Mouse (Mus musculus): ENCODE measurements around the gene Hmcn1.

The Hmcn1 gene

GRCm38 (mm10) chr1:150748783-150749182, 244.5 kb downstream of the Hmcn1 start:
- in situ Hi-C loops (cut with MboI; ENCODE audit: low pct_unique_long_range_greater_than_20kb in 1 of 2, low sequenced_read_pairs in 2 of 2, unreplicated experiment in 1 of 2) = no loop called here

DNA sequence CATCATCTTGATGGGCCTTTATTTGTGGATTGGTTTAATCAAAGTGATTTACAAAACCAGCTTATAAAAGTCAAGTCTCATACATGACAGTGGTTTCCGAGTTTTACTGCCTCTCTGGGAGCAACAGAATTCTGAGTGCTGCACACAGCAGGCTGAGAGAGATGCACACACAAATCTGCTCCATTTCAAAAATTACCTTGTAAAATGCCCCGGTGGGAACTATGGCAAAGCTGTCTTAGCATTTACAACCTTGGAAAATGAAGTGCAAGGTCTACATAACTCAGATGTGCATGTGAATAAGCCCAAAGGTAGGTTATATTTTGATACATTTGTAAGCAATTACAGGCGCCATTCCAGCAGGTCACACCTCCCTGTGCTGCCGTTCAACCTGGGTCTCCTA, 245.5 kb downstream of the Hmcn1 start:
- in situ Hi-C loops (cut with MboI; ENCODE audit: low pct_unique_long_range_greater_than_20kb in 1 of 2, low sequenced_read_pairs in 2 of 2, unreplicated experiment in 1 of 2) = no loop called here

GRCm38 (mm10) chr1:150743097-150743843, 250.0 kb downstream of the Hmcn1 start:
- in situ Hi-C loops (cut with MboI; ENCODE audit: low pct_unique_long_range_greater_than_20kb in 1 of 2, low sequenced_read_pairs in 2 of 2, unreplicated experiment in 1 of 2) = no loop called here

- in situ Hi-C loops (cut with MboI; ENCODE audit: low pct_unique_long_range_greater_than_20kb in 1 of 2, low sequenced_read_pairs in 2 of 2, unreplicated experiment in 1 of 2) = no loop called here
Observed at GRCm38 (mm10) chr1:150742376-150743087, 250.7 kb downstream of the Hmcn1 start.

- in situ Hi-C loops (cut with MboI; ENCODE audit: low pct_unique_long_range_greater_than_20kb in 1 of 2, low sequenced_read_pairs in 2 of 2, unreplicated experiment in 1 of 2) = no loop called here
Observed at GRCm38 (mm10) chr1:150711438-150711837, 281.8 kb downstream of the Hmcn1 start.

GRCm38 (mm10) chr1:150706502-150706901, 286.7 kb downstream of the Hmcn1 start:
- in situ Hi-C loops (cut with MboI; ENCODE audit: low pct_unique_long_range_greater_than_20kb in 1 of 2, low sequenced_read_pairs in 2 of 2, unreplicated experiment in 1 of 2) = no loop called here

- in situ Hi-C loops (cut with MboI; ENCODE audit: low pct_unique_long_range_greater_than_20kb in 1 of 2, low sequenced_read_pairs in 2 of 2, unreplicated experiment in 1 of 2) = no loop called here
Observed at GRCm38 (mm10) chr1:150697749-150698148, 295.5 kb downstream of the Hmcn1 start.

DNA sequence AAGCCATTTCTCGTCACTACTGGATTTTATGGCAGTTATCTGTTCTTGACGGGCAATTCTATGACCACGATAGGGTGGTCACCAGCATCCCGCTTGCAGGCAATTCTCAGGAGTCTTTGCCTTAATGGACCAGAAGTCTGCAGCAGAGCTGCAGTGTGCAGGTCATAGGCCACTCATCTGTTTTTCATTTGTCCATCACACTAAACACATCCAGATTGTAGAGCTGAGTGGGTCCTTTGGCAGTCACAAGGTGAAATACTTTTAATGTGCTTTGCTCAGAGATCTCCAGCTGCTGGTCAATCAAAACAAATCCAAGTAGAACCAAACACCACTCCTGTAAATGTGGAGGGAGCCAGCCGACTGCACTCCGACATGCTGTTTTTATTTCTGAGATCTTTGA, 311.2 kb downstream of the Hmcn1 start:
- in situ Hi-C loops (cut with MboI; ENCODE audit: low pct_unique_long_range_greater_than_20kb in 1 of 2, low sequenced_read_pairs in 2 of 2, unreplicated experiment in 1 of 2) = no loop called here

- in situ Hi-C loops (cut with MboI; ENCODE audit: low pct_unique_long_range_greater_than_20kb in 1 of 2, low sequenced_read_pairs in 2 of 2, unreplicated experiment in 1 of 2) = no loop called here
Observed at GRCm38 (mm10) chr1:150681433-150681832, 311.8 kb downstream of the Hmcn1 start.

DNA sequence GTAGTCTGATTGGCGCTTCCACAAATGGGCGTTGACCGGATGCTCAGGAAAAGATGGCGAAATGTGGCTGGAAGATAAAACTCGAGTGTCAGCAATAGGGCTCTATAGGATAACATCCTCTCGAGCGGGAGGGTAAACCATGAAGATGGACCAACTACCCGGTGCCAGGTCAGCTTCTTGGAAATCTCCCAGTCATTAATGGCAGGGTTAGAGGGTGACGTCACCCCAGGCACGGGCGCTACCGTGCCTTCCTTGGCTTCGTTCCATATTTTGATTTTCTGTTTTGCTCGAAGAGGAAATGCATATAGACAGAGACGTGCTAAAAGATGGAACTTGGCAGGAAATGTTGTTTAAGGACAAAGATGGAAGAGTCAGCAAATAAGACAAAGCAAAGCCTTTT, 312.2 kb downstream of the Hmcn1 start:
- in situ Hi-C loops (cut with MboI; ENCODE audit: low pct_unique_long_range_greater_than_20kb in 1 of 2, low sequenced_read_pairs in 2 of 2, unreplicated experiment in 1 of 2) = no loop called here

DNA sequence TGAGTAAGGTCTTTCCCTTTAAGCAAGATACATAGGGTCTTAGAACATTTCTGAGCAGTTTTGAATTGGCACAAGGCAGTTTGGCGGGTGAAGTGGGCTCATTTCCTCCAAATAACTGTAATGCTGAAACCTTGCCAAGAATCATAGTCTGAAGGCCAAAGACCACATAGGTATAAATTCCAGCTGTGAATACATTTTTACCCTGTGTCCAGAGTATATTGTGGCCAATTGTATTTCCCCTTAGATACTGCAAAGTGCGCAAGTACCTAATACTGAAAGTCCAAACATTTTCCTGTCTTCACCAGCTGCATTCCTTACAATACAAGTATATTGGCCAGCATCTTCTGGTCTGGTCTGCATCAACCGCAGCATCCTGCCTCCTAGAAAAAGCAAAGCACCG, 312.9 kb downstream of the Hmcn1 start:
- in situ Hi-C loops (cut with MboI; ENCODE audit: low pct_unique_long_range_greater_than_20kb in 1 of 2, low sequenced_read_pairs in 2 of 2, unreplicated experiment in 1 of 2) = no loop called here

GRCm38 (mm10) chr1:150645314-150645713, 347.9 kb downstream of the Hmcn1 start:
- in situ Hi-C loops (cut with MboI; ENCODE audit: low pct_unique_long_range_greater_than_20kb in 1 of 2, low sequenced_read_pairs in 2 of 2, unreplicated experiment in 1 of 2) = no loop called here

DNA sequence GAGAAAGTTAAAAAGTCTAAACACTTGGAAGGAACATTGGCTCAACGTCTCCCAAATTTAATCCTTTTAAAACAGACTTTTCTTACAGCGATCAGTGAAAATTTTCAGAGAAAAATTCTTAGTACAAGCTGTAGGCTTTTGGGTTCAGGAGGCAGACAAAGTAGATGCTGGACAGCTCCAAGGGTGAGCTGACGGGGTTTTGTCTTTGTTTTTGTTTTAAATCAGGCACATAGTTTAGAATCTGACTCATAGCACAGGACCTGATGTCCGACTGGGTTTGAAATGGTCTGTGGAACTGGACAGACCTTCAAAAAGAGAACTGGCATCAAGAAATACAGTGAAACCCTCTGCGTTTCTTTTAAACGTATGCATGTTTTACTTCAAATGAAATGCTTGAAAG, 353.7 kb downstream of the Hmcn1 start:
- in situ Hi-C loops (cut with MboI; ENCODE audit: low pct_unique_long_range_greater_than_20kb in 1 of 2, low sequenced_read_pairs in 2 of 2, unreplicated experiment in 1 of 2) = no loop called here

DNA sequence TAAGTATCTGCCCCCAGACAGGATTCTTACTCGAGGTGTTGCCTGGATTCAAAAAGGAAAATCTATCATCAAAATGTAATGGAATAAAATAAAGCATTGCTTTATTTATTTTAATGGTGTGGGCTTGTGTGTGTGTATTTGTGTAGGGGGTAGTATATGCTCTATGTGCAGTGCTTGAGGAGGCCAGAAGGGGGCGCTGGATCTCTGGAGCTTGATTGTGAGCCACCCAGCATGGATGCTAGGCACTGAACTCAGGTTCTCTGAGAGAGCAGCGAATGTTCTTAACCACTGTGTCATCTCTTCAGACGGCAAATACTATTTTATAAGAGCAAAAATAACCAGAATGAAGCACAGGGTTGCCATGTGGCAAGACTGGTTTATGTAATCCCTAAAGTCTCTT, 360.7 kb downstream of the Hmcn1 start:
- in situ Hi-C loops (cut with MboI; ENCODE audit: low pct_unique_long_range_greater_than_20kb in 1 of 2, low sequenced_read_pairs in 2 of 2, unreplicated experiment in 1 of 2) = no loop called here

DNA sequence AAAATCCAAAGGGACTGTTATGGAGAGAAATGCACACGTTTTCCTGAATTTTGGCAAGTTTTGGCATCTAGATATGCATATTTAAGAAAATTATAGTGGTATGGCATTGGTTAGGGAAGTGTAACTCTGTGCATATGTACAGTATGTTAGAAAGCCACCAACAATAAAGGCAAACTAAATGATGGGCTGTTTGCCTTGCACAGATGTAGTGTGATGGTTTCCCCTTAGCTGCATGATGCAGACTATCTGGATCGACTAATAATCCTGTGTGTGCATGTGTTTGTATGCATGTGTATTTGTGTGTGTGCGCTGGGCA, 361.4 kb downstream of the Hmcn1 start:
- in situ Hi-C loops (cut with MboI; ENCODE audit: low pct_unique_long_range_greater_than_20kb in 1 of 2, low sequenced_read_pairs in 2 of 2, unreplicated experiment in 1 of 2) = no loop called here

DNA sequence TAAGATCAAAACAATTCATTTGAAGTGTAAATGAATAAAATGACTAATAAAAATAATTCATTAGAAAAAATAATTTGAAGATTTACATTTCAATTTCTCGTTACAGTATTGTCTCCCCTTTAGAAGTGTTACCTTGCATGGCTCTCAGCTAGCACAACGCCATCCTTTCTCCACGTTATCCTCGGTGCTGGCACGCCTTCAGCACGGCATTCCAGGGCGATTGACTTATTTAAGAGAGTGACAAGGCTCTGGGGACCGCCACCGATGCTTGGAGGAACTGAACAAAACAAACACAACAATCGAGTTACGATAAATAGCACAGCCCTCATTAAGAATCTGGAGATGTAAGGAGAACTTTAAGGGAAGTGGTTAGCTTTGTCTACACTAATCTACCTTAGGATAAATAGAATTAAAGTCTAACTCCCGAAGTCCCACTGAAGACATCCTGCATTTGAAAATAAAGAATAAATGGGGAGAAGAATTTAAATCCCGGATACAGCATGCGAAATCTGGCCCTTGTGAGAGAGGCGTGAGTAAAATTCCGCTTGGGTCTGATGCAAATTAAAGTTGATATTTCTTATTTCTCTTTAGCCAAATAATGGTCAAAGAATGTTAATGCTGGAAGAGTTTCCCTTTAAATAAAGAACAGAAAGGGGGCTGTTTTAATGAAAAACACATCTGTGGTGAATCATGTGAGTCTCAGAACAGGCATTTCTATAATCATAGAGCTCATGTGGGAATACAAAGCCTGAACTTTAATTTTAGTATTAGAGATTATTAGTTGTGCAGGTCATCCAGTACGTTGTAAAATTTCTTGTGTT, 362.0 kb downstream of the Hmcn1 start:
- in situ Hi-C loops (cut with MboI; ENCODE audit: low pct_unique_long_range_greater_than_20kb in 1 of 2, low sequenced_read_pairs in 2 of 2, unreplicated experiment in 1 of 2) = no loop called here

DNA sequence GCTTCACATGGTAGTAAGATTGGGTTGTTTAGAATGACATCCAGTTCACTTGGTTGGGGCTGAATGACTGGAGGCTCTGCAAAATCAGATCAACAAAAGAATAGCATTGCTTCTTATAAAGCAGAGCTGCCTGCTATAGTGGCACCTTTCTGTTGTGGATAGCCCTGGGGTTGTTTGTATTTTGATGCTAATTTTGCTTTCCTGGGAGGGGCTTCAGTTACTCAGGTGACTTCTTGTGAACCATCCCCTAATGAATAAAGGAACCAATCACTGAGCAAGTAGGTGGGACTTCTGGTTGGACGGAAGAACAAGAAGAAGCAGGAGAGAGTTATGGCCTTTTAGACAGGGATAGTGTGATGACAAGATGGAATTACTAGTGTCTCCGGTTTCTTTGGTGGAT, 370.0 kb downstream of the Hmcn1 start:
- in situ Hi-C loops (cut with MboI; ENCODE audit: low pct_unique_long_range_greater_than_20kb in 1 of 2, low sequenced_read_pairs in 2 of 2, unreplicated experiment in 1 of 2) = no loop called here

- in situ Hi-C loops (cut with MboI; ENCODE audit: low pct_unique_long_range_greater_than_20kb in 1 of 2, low sequenced_read_pairs in 2 of 2, unreplicated experiment in 1 of 2) = no loop called here
Observed at GRCm38 (mm10) chr1:150610539-150610938, 382.7 kb downstream of the Hmcn1 start.

- in situ Hi-C loops (cut with MboI; ENCODE audit: low pct_unique_long_range_greater_than_20kb in 1 of 2, low sequenced_read_pairs in 2 of 2, unreplicated experiment in 1 of 2) = no loop called here
Observed at GRCm38 (mm10) chr1:150606173-150606572, 387.1 kb downstream of the Hmcn1 start.
